Mouse (Mus musculus) limb, embryonic 15.5 days (tissue): Measurements from ENCODE around the gene Pigl. TPM values are rescaled to one million over a fixed set of nuclear protein-coding genes. Genes with fewer than 3 reads are reported as not detected.

ENCODE experiments used
- polyA plus RNA-seq: library from polyadenylated mRNA; unstranded; fragments of >200 nt; fragmentation: Nextera tagmentation; extraction: Ambion mirVana; gene quantifications from 2 replicates; pipeline ENCODE4 v1.2.1, GENCODE M21; 2015

The Pigl gene
- polyA plus RNA-seq, 1 experiment from 2014 or later = 7.3 TPM

Other genes starting within 250 kb of the Pigl start
- gene Adora2b, start 209.5 kb upstream of the Pigl start, polyA plus RNA-seq = 13.9 and 14.4 TPM in 2 replicates
- 16.3 and 16.5 TPM in 2 replicates for gene Zswim7, start 177.1 kb upstream of the Pigl start, polyA plus RNA-seq
- gene Ttc19, start 177.0 kb upstream of the Pigl start, polyA plus RNA-seq = 17.0 and 19.1 TPM in 2 replicates
- gene Ncor1, start 81 bp downstream of the Pigl start, polyA plus RNA-seq = 127 and 148 TPM in 2 replicates
- gene Cenpv, start 80.8 kb downstream of the Pigl start, polyA plus RNA-seq = 14.2 and 15.9 TPM in 2 replicates
- gene Ubb, start 92.7 kb downstream of the Pigl start, polyA plus RNA-seq = 3,280 and 3,478 TPM in 2 replicates
- 4.1 and 5.1 TPM in 2 replicates for gene Trpv2, start 116.0 kb downstream of the Pigl start, polyA plus RNA-seq
- 13.1 and 14.5 TPM in 2 replicates for gene Lrrc75a, start 190.1 kb downstream of the Pigl start, polyA plus RNA-seq
- 57.0 and 61.9 TPM in 2 replicates for gene Mmgt2, start 190.2 kb downstream of the Pigl start, polyA plus RNA-seq